Mouse (Mus musculus) ZHBTc4 (cell line): ENCODE results near the gene Fnbp1l.

Source experiments
- DNase-seq: peaks from one replicate; pipeline ENCODE4 v3.0.0-alpha.2; 2011; ENCODE audit warnings: low read depth, low spot score

Gene Fnbp1l

DNA sequence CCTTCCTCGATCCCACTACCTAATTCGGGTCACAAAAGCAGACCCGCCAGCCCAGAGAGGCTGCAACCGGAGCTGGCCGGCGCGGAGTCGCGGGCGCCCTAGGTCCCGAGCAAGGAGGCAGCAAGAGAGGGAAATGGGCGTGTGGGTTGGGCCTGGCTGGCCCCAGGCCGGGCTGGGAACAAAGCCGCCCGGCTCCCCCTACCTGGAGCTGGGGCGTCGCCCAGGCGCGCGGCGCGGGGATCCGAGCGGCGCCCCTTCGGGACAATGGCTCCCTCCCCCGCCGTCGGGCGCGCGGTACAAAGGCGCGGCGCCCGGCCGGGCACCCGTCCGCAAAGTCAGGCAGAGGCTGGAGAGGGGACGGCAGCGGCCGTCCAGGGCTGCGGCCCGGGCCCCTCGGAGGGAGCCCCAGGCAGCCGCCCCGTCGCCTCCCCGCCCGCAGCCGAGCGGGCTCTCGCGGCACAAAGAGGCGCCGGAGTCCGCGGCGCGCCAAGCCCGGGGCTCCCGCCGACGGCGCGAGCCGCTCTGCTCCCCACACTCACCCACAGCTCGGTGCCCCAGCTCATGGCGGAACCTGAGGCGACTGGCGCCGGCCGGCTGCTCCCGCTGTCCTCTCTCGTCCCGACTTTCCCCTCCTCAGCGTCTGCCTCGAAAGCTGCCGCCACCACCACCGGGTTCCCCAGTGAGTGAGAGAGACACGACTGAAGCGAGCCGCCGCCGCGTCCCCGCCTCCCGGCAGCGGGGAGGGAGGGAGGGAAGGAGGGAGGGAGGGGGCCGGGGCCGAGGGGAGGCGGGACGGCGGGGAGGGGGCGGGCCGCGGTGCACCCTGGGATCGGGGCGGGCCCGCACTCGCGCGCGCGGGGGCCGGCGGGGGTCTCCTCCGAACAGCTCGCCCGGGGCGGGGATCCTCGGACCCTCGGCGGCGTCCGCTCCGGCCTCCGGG lies at the start of gene Fnbp1l:
Fnbp1l (minus strand) TSS at position 725 of the 940 bp plus-strand sequence.
- peak; percentile 92 for DNase-seq

DNA sequence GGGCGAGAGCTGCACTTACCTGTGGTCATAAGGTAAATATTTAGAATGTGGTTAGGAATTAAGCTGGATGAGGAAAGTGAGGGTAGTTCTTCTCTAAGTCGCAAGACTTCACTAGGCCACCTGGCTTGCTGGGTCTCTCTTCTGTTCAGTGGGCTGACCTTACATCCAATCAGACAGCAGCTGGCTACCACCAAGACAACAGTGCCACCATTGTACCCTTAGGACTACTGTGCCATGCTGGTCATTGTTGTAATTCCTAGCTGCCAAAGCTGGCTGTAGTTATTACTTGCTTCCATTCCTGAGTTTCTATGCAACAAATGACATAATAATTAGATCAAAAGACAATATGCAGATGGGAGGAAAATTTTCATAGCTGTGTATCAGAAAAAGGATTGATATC lies 41.3 kb upstream of the Fnbp1l start:
- DNase-seq, result no peak

DNA sequence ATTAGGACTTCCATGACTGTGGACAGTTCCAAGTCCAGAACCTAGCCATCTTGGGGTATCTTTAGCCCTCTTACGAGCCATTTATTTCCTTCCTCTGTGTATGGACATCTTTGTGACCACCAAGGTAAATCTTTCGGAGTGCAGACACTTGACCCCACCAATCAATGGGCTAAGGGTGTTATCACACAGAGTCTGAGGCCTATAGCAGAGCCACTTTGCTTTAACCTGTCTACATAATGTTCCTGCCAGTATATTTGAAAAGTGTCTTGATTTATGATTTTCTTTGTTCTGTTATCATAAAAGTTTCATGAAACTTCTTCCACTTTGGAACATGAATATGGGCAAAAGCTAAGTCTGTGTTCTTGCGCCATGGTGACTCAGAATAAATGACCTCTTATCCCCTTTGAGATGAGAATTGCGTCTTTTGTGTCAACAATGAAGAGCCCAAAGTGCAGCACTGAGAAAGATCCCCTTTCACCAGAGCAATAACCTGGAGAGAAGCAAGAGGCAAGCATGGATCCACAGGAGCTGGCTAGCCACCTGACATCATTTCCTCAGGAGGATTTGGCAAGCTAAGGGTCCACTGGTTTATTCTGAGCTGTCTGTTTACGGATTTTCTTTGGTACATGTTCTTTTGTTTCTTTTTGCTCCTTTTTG lies 39.9 kb upstream of the Fnbp1l start:
- no peak for DNase-seq

DNA sequence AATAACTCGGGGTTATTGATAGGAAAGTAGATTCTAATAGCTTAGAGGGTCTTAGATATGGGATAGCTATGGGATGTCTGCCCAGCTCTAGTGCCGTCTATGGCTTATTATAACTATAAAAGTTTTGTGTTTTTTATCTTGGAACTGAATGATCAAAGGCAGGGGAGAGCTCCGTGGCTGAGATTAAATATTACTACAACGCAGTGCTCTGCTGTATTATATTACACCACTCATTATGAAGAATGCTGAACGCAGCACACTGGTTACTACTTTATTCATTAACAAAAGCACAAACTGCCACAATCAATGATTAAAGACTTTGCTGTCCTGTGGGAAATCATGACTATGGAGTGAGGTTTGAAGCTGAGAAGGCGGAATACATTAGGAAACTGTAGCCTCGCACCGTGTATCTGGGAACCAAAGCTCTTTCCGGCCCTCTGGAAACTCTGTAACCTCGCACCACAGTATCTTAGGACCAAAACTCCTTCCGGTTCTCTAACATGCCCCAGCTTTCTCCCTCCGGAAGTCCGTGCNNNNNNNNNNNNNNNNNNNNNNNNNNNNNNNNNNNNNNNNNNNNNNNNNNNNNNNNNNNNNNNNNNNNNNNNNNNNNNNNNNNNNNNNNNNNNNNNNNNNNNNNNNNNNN lies 27.8 kb upstream of the Fnbp1l start:
- no peak for DNase-seq

DNA sequence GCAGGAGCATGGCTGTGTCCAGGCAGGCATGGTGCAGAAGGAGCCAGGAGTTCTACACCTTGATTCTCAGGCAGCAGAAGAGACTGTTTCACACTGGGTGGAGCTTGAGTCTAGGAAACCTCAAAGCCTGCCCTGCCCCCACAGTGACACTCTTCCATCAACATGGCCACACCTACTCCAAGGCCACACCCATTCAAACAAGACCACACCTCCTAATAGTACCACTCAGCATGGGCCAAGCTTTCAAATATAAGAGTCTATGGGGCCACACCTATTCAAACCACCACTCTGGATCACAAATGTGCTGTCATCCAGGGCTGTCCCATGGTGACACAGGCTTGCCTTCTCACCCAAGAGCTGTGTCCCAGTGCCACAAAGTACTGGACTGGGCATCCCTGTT lies 20.8 kb upstream of the Fnbp1l start:
- DNase-seq, result peak; percentile 93

DNA sequence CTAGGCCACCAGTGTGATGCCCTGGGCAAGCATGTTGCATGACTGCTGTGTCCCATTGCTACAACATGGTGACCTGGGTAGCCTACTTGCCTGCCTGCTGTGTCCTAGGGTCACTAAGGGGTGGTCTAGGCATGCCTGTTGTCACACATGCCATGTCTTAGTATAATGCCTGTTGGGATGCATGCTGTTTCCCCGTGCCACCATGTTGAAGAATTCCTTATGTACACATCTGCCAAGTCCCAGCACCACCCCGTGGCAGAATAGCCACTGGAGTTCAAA lies 19.6 kb upstream of the Fnbp1l start:
- no peak for DNase-seq

DNA sequence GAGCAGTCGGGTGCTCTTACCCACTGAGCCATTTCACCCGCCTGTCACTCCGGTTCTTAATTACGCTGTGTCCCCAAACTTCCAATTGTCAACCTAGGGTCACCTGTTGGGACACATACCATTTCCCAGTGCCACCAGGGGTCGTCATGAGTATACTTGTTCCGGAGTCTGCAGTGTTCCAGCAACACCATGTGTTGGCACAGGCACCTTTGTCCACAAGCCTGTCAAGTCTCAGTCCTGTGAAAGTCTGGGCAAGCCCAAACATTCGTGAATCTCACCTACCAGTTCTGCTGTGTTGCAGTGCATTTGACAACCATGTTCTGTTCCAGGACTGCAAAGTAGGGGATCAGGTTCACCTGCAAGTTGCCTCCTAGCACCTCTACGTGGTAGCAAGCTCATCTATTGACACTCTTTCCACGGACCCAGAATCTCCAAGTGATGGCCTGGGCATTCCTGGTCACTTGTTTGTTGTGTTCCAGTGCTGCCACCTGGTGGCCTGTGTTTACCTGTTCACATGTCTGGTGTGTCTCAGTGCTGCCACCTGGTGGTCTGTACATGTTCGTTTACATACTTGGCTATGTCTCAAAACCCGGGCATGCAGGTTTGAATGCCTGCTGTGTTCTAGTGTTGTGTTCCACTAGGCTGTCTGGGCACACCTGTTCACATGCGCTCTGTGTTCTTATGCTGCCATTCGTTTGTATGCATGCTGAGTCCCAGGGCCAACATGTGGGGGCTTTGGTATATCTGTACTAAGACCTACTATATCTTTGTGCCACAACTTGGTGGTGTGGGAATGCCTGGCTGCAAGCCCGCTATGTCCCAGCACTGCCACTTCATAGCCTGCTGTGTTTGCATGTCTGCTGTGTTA lies 19.0 kb upstream of the Fnbp1l start:
- DNase-seq, result peak; percentile 97

DNA sequence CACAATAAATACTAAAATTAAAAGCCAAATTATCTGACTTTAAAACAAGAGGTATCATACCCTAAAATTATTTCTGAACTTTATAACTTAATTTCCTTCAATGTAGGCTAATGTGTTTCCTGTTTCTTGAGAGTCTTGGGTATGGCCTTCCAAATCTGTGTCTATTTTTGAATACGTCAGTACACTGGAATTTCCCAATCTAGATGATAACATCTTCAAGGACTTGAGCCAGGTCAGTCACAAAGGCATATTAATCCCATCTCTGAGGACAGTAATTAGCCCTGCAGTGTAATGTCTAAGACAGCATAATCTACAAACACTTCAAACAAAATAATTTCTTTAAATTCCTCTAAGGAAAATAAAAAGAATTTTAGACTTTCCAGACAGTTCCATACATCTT lies 17.8 kb upstream of the Fnbp1l start:
- DNase-seq, result no peak

DNA sequence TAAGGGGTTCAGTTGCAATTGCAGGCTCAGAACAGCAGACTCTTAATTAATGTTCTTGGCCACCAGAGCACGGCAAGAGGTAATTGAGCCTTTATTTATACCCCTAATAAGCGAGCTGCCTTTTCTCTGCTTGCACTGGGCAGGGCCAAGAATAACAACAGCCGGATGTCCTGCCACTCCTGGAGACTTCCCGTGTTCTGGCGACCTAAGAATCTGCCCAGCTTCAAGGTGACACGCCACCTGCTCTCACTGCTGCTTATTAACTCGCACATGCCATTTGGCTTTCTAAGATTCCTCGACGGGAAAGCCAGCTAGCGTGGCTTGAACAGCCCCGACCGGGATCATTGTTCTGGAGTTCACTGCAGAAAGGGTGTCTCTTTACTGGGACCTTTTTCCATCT lies 15.7 kb upstream of the Fnbp1l start:
- DNase-seq, result peak; percentile 53

DNA sequence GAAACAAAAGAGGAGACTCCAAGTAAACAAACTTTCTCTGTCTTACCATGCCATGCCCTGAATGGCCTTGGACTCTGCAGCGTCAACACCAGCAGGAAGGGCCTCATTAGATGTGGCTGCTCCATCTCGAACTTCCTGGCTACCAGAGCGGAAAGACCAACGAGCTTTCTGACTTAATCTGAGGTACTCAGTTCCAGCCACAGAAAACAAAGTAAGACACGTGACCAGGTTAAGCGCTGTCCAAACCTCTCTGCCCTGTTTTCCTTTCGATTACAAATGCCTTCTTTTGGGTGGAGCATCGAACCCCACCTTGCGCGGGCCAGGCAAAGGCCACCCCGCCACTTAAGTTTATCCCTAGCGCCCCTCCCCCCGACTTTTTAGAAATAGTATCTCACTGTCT lies 10.1 kb upstream of the Fnbp1l start:
- peak; percentile 72 for DNase-seq

DNA sequence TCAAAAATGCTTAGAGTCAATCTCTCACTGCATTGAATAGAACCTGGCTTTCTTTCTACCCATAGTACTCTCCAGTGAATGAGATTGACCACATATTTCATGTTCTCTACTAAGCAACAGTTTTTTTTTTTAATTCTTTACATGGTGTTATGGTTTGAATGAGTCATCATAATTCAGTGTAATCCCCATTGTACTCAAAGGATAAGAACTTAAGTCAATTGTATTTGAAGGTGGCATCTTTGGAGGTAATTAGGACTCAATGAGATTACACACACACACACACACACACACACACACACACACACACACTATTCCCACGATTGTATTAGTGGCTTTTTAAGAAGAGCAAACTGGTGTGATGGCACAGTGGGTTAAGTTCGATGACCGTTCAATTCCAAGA lies 9.4 kb upstream of the Fnbp1l start:
- DNase-seq, result no peak

DNA sequence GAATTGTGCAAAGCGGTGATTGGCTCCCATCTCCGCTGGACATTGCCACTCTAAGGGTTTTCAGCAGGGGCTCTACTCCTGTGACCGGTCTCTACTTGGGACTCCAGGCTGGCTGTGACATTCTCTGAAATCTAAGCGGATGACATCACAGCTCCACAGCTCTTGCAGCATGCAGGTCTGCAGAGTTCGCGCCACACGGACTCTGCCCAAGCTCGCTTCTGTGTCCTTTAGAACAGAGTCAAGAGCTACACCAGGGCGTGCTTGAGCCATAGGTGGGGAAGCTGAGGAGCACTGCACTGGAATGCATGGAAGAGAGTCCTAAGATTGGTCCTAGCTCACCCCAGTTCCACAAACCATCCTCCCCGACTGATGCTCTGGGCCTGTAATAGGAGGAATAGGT lies 9.0 kb upstream of the Fnbp1l start:
- DNase-seq, result no peak

DNA sequence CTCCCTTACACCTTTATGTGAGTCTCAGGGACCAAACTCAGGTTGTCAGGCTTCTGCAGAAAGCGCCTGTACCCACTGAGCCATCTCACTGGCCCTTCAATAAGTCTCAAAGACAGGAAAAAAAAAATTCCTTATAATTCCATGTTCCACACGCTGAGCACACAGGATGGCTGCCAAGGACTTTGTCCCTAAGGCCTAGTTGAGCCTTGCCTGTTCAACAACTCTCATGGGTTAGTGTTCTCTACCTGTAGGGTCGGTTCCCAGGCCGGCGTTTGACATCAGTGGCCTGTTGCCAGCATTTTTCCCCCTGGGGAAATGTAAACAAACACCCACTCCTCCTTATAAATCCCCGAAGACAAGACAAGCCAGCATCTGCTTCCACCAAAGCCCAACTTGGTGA lies 8.3 kb upstream of the Fnbp1l start:
- DNase-seq, result no peak

DNA sequence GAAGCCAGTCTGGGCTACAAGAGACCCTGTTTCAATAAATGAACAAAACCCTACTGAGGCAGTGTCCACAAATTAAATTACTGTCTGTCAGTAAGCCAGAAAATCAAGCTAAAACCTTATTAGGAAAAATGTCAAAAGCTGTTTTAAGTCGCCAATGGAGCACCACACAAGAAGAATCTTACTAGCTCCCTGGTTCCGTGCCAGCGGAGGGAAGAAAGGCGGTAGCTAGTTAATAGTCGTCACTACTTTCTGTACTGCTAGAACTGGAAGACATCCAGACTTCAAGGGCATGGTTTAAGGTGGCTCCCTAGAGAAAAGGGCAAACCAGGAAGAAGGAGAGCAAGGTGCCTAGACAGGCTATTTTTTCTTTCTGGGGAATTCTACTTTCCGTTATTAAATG lies 5.1 kb upstream of the Fnbp1l start:
- no peak for DNase-seq

DNA sequence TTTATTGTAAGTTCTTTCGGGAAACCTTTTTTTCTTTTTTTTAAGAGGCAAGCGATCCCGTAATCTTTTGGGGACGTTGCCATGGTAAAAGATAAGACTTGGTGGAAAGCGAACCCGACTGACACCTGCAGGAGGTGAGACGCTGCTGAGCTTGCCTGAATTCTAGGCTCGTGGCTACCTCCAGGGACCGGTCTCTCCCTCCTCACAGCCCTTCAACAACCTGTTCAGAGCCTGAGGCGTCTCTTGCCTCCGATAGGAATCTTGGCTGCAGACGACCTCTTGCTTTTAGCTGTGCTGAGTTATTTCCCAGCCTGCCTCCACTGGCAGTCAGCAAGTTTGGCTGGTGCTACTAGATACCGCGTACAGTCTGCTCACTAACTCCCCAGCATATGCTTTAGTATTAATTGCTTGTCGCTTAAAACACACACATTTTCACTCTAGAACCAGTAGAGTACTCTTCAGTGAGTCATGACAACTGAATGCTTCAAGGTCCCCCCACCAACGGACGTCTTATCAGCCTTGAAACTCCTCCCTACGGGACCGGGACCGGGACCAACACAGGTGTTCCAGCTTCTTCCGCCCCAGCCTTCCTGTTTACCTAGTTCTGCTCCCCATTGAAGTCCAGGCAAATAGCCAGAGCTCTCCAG lies 893 bp upstream of the Fnbp1l start:
- peak; percentile 58 for DNase-seq

DNA sequence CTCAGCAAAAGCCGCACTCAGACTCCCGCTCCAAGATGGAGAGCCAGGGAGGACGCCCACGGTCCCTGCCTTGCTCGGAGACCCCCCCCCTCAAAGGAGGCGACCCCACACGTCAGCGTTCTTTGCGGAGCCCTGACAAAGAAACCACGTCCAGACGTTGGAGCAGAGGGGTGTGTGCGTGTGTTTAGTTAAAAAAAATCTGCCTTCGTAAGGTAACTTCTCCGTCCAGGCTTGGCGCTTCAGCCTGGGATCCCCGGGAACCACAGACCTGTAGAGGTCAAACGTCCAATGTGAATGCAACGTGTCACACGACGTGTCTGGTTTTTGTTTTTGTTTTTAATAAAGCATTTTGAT lies 393 bp upstream of the Fnbp1l start:
- peak; percentile 74 for DNase-seq

DNA sequence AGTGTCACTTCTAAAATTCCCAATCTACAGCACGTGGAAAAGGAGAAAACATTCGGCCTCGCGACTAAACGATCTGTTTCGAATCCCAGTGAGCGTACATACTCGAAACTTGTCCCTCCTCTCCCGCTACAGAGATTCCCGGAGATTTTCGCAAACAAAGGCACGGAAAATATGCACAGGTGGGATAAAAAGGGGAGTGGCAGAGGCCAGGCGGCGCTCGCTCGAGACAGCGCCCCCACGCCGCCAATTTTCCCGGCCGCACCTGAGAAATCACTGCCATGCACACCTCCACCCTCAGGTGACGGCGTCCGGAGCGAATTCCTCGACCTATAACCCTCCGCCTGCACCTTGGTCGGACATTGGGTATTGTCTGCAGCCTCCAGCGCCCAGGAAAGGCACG lies 1.1 kb downstream of the Fnbp1l start:
- DNase-seq, result peak; percentile 74

DNA sequence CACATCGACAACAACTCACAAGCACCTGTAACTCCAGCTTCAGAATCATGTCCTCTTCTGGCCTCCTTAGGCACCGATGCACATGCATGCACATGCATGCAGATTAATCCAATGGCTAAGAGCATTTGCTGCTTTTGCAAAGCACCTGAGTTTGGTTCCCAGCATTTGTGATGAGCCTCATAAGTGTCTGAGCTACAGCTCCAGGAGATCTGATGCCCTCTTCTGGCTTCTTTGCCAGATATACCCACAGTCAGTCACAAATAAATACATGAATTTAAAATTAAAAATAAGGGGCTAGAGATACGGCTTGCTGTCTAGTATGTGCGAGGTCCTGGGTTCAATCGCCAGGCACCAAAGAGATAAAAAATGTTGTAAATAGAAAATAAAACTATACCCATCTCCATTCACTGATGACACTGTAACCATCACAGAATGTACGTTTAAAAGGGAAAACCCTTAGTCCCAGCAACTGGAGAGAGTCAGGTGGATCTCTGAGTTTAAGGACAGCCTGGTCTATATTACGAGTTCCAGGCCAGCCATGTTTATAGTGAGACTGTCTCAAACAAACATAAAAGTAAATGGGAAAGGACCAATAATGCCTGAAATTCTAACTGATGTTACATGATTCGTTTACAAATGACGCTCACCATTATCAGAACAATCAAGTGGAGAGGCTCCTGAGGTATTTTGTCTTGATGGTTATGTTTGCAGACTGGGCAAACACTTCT lies 1.7 kb downstream of the Fnbp1l start:
- DNase-seq, result no peak

DNA sequence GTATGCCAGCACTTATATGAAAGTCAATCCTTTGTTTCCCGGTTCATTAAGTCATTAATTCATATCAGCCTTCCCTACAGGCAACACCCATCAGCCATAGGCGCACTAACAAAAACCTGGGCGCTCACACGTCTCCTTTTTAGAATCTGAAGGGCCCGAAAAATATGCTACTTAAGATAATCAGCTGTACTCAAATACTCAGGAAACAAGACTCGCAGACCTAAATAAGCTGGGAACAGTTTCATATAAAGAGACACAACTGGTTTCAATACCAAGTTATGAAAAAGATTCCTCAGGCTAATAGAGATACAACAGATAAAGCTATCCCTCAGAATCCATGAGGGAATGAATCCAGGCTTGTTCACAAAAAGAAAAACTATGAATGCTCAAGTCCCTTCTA lies 7.0 kb downstream of the Fnbp1l start:
- no peak for DNase-seq

DNA sequence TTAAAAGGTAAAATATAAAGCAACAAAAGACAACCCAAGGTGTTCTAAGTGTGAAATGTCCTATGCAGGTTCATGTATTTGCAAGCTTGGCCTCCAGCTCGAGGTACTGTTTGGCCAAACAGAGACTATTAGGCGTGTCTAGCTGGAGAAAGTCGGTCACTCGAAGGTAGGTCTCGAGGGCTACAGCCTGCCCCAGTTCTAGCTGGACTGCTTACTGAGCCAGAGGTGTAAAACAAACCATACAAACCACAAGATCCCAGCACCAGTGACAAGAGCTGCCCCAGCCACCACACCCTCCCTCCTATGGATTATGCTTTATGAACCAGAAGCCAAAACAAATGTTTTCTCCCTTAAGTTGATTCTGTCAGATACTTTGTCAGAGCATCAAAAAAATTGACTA lies 7.8 kb downstream of the Fnbp1l start:
- DNase-seq, result no peak
